ENCODE assay signal across 8 mouse cellular contexts in the genomic region with DNA sequence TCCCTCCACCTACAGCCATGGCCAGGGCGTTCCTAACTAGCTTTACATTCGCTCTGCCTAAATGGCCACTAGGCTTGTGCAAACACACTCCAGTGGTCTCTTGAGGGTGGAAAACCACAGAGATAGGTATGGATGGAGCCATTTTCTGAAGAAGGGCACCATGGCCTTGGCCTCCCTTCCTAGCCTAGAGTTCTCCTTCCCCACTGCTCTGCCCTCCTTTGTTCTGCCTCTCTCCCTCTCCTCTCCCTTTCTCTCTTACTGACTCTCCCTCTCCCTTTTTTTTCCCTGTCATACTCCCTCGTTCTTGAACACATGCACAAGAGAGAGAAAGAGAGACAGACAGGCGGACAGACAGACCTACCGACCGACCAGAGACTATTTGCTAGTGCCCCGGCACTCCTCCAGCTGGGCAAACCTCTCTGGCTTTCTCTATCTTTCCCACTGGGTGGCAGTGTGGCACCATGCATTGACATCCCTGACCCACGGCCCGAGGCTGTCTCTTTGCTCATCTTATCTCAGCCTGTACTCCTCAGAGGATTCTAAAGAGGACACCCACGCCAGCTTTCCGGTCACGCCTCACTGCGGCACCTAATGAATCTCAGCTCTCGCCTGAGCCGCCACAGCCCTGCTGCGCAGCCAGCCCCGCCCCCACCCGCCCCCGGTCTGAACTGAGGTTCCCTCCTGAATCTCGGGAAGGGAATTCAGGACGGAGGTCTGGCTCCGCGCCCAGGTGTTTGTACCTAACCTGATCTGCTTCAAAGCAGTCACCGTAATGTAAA. TPM values are rescaled to one million over a fixed set of nuclear protein-coding genes. Genes with fewer than 3 reads are reported as not detected.
DNase-seq lines count a peak whose midpoint lies in the region; ATAC-seq and TF ChIP-seq lines count a peak whose summit lies in the region.

No protein-coding gene starts in this region.

- peak; percentile 92 for DNase-seq in MN1 (ENCODE audit: low spot score)
- peak; percentile 93 for DNase-seq in cerebellum, adult 2 months
- DNase-seq in layer of hippocampus, adult 9-10 months (ENCODE audit: low spot score), result peak; percentile 79
- DNase-seq in ovary, postnatal 14 days (ENCODE audit: low spot score), result peak; percentile 80
- DNase-seq in thymus, postnatal 10 days (ENCODE audit: low spot score in 2 of 2), result peak; percentile 27 to 70

- H3K27me3 ChIP-seq in cerebellum, adult 2 months (ENCODE audit: control insufficient read depth, insufficient read depth, low read length), result no peaks in the 10 kb centered on the region
- H3K27me3 ChIP-seq in lung, embryonic 15.5 days, result peaks cover 6% of the 10 kb centered on the region; the same call in 1 of the 2 replicates

- H3K4me3 ChIP-seq in cerebellum, adult 2 months (replicated peaks; ENCODE audit: insufficient read depth, low read depth, low read length), result peak overlapping the region; percentile 33
- H3K4me3 ChIP-seq in lung, embryonic 15.5 days, result peak overlapping the region; percentile 36

- TF ChIP-seq CTCF in cerebellum, adult 2 months (IDR thresholded peaks at IDR 0.05; ENCODE audit: borderline replicate concordance, insufficient read depth, low read depth, low read length), result peak; percentile 97

- H3K27ac ChIP-seq in cerebellum, adult 2 months (ENCODE audit: insufficient read depth, low read length), result no peak overlapping the region
- no peak overlapping the region for H3K27ac ChIP-seq in lung, embryonic 15.5 days

- H3K36me3 ChIP-seq in lung, embryonic 15.5 days, result no peaks in the 10 kb centered on the region

- ATAC-seq in frontal cortex, adult (ENCODE audit: low TSS enrichment), result peak; percentile 78
- ATAC-seq in hematopoietic stem cell, adult 5-6 weeks (replicated peaks in 1 of 2; ENCODE audit: insufficient read depth in 1 of 2, low FRiP score in 2 of 2, low TSS enrichment in 1 of 2, low read depth in 1 of 2, poor library complexity in 2 of 2, severe bottlenecking in 2 of 2), result peak; percentile 74 to 91; a peak in 3 of 4 replicates
- peak; percentile 87 for ATAC-seq in lung, embryonic 15.5 days (ENCODE audit: borderline replicate concordance, extremely low read depth, low FRiP score, low TSS enrichment)

- no peaks in the 10 kb centered on the region for H3K9me3 ChIP-seq in lung, embryonic 15.5 days

- H3K9ac ChIP-seq in lung, embryonic 15.5 days, result no peak overlapping the region

- no peaks in the 10 kb centered on the region; the same call in 1 of the 2 replicates for H3K4me1 ChIP-seq in cerebellum, adult 2 months (ENCODE audit: control insufficient read depth, insufficient read depth, low read length)
- peaks cover 9% of the 10 kb centered on the region for H3K4me1 ChIP-seq in lung, embryonic 15.5 days

- peak overlapping the region; percentile 68 for H3K4me2 ChIP-seq in lung, embryonic 15.5 days

- TF ChIP-seq POLR2A in cerebellum, adult 2 months (IDR thresholded peaks at IDR 0.05; ENCODE audit: borderline replicate concordance, insufficient read depth, low read length), result no peak

- 8% methylated on average over 24 of the region's 24 CpGs for WGBS in cerebellum, adult 2 months
- WGBS in lung, embryonic 15.5 days, result 6% methylated on average over 24 of the region's 24 CpGs

RNA-seq across cellular contexts. Expression of gene Allc, which starts 7.0 kb away (rescaled TPM):
- polyA plus RNA-seq in cerebellum, adult 2 months (2012; rRNA removed), result not detected in 2 replicates
- not detected in 2 replicates for total RNA-seq in hematopoietic stem cell, adult 5-6 weeks (2017)
- 0.10 TPM in 1 of 2 replicates, not detected in the other for polyA plus RNA-seq in lung, embryonic 15.5 days (2015; fragmentation: Nextera tagmentation; extraction: Ambion mirVana)

RNA-seq across cellular contexts. Expression of gene Colec11, which starts 33.9 kb away (rescaled TPM):
- 0.79 and 1.0 TPM in 2 replicates for polyA plus RNA-seq in cerebellum, adult 2 months (2012; rRNA removed)
- total RNA-seq in hematopoietic stem cell, adult 5-6 weeks (2017), result not detected in 2 replicates
- polyA plus RNA-seq in lung, embryonic 15.5 days (2015; fragmentation: Nextera tagmentation; extraction: Ambion mirVana), result 2.7 and 3.3 TPM in 2 replicates

RNA-seq across cellular contexts. Expression of gene Dcdc2c, which starts 37.1 kb away (rescaled TPM):
- polyA plus RNA-seq in cerebellum, adult 2 months (2012; rRNA removed), result not detected in 2 replicates
- total RNA-seq in hematopoietic stem cell, adult 5-6 weeks (2017), result not detected in 2 replicates
- 0.24 TPM in 1 of 2 replicates, not detected in the other for polyA plus RNA-seq in lung, embryonic 15.5 days (2015; fragmentation: Nextera tagmentation; extraction: Ambion mirVana)

RNA-seq across cellular contexts. Expression of gene Rps7, which starts 46.5 kb away (rescaled TPM):
- polyA plus RNA-seq in cerebellum, adult 2 months (2012; rRNA removed), result 299 and 310 TPM in 2 replicates
- total RNA-seq in hematopoietic stem cell, adult 5-6 weeks (2017), result 4,313 and 6,295 TPM in 2 replicates
- 664 and 702 TPM in 2 replicates for polyA plus RNA-seq in lung, embryonic 15.5 days (2015; fragmentation: Nextera tagmentation; extraction: Ambion mirVana)
